Mouse (Mus musculus): ENCODE results near the gene Rnf214.

Rnf214 gene

DNA sequence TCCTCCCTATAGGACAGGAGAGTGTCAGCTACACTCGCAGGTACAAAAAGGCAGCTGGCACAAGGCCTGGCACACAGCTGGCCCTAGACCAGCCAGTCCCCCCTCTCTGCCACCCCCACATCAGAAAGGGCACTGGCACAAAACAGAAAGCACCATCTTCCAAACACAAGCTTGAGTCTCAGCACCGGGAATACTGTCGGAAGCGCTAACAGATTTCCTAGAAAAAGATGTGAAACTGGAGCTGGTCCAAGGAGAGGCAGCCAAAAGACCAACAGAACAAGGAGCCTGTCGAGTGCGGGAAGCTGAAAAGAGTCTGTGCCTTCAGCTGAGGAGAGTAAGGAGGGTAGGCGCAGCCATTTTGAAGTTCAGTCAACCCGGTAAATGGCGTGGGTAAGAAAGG is 91.6 kb downstream of the Rnf214 start:
- DNase-seq (ENCODE audit: low spot score), result no peak

All from ovary, postnatal 14 days (tissue).